Mouse (Mus musculus): ENCODE results near the gene Olfr221. TPM values are rescaled to one million over a fixed set of nuclear protein-coding genes. Genes with fewer than 3 reads are reported as not detected.

The Olfr221 gene
- total RNA-seq, 2 experiments from 2014 or later: not detected

GRCm38 (mm10) chr14:52006241-52006640 is 36.0 kb downstream of the Olfr221 start:
- ATAC-seq (replicated peaks; ENCODE audit: poor library complexity): 0 out of 2 replicates have a peak, but pooled peaks have one; percentile 21

GRCm38 (mm10) chr14:52005616-52006015 is 36.6 kb downstream of the Olfr221 start:
- no peak for ATAC-seq (replicated peaks; ENCODE audit: poor library complexity)

GRCm38 (mm10) chr14:52005141-52005540 is 37.1 kb downstream of the Olfr221 start:
- ATAC-seq (replicated peaks; ENCODE audit: poor library complexity): no peak

- ATAC-seq (replicated peaks; ENCODE audit: poor library complexity): peak; percentile 45
Measured at GRCm38 (mm10) chr14:52003981-52004495, 38.2 kb downstream of the Olfr221 start.

GRCm38 (mm10) chr14:51997483-51997882 is 44.8 kb downstream of the Olfr221 start:
- no peak for ATAC-seq (replicated peaks; ENCODE audit: poor library complexity)

GRCm38 (mm10) chr14:51996866-51997265 is 45.4 kb downstream of the Olfr221 start:
- no peak for ATAC-seq (replicated peaks; ENCODE audit: poor library complexity)

- peak; percentile 45 for ATAC-seq (replicated peaks; ENCODE audit: poor library complexity)
Measured at GRCm38 (mm10) chr14:51996231-51996841, 45.9 kb downstream of the Olfr221 start.

- ATAC-seq (replicated peaks; ENCODE audit: poor library complexity): peak; percentile 86
Measured at GRCm38 (mm10) chr14:51995219-51995871, 46.9 kb downstream of the Olfr221 start.

- ATAC-seq (replicated peaks; ENCODE audit: poor library complexity): no peak
Measured at GRCm38 (mm10) chr14:51994453-51994852, 47.8 kb downstream of the Olfr221 start.

GRCm38 (mm10) chr14:51989461-51989970 is 52.7 kb downstream of the Olfr221 start:
- peak; percentile 42 for ATAC-seq (replicated peaks; ENCODE audit: poor library complexity)

GRCm38 (mm10) chr14:51988731-51989130 is 53.5 kb downstream of the Olfr221 start:
- ATAC-seq (replicated peaks; ENCODE audit: poor library complexity): no peak

GRCm38 (mm10) chr14:51987177-51987576 is 55.1 kb downstream of the Olfr221 start:
- ATAC-seq (replicated peaks; ENCODE audit: poor library complexity): peak; percentile 42

GRCm38 (mm10) chr14:51986153-51986505 is 56.1 kb downstream of the Olfr221 start:
- ATAC-seq (replicated peaks; ENCODE audit: poor library complexity): peak; percentile 18

- ATAC-seq (replicated peaks; ENCODE audit: poor library complexity): peak; percentile 23
Measured at GRCm38 (mm10) chr14:51985301-51986152, 56.7 kb downstream of the Olfr221 start.

- ATAC-seq (replicated peaks; ENCODE audit: poor library complexity): peak; percentile 22
Measured at GRCm38 (mm10) chr14:51984247-51985231, 57.7 kb downstream of the Olfr221 start, which contains the start of gene Arhgef40. TSS of gene Arhgef40 (plus strand) at chr14:51984719.

Other genes with a start within 250 kb of the Olfr221 start
- gene AY358078, start 242.4 kb downstream of the Olfr221 start, total RNA-seq (2015): not detected in 2 replicates
- not detected in 2 replicates for gene AY358078, start 242.4 kb downstream of the Olfr221 start, total RNA-seq (2017)
- gene Ear6, start 188.8 kb downstream of the Olfr221 start, total RNA-seq (2015): 5.8 and 12.8 TPM in 2 replicates
- gene Ear6, start 188.8 kb downstream of the Olfr221 start, total RNA-seq (2017): 7.5 and 19.0 TPM in 2 replicates
- gene Mettl17, start 157.6 kb downstream of the Olfr221 start, total RNA-seq (2015): 6.7 and 10.1 TPM in 2 replicates
- gene Mettl17, start 157.6 kb downstream of the Olfr221 start, total RNA-seq (2017): 14.7 and 15.5 TPM in 2 replicates
- gene Slc39a2, start 149.6 kb downstream of the Olfr221 start, total RNA-seq (2015): 0.10 and 0.34 TPM in 2 replicates
- gene Slc39a2, start 149.6 kb downstream of the Olfr221 start, total RNA-seq (2017): 0.17 TPM in 1 of 2 replicates, not detected in the other
- 8.9 and 10.4 TPM in 2 replicates for gene Ndrg2, start 128.3 kb downstream of the Olfr221 start, total RNA-seq (2015)
- 7.0 and 15.6 TPM in 2 replicates for gene Ndrg2, start 128.3 kb downstream of the Olfr221 start, total RNA-seq (2017)
- gene Tppp2, start 124.0 kb downstream of the Olfr221 start, total RNA-seq (2015): not detected in 2 replicates
- not detected in 2 replicates for gene Tppp2, start 124.0 kb downstream of the Olfr221 start, total RNA-seq (2017)
- gene Rnase13, start 119.7 kb downstream of the Olfr221 start, total RNA-seq (2015): not detected in 2 replicates
- not detected in 2 replicates for gene Rnase13, start 119.7 kb downstream of the Olfr221 start, total RNA-seq (2017)
- gene Arhgef40, start 57.7 kb downstream of the Olfr221 start, total RNA-seq (2015): 3.0 and 9.1 TPM in 2 replicates
- 5.0 and 15.2 TPM in 2 replicates for gene Arhgef40, start 57.7 kb downstream of the Olfr221 start, total RNA-seq (2017)
- gene Tmem253, start 26.8 kb downstream of the Olfr221 start, total RNA-seq (2015): 0.30 TPM in 1 of 2 replicates, not detected in the other
- not detected in 2 replicates for gene Tmem253, start 26.8 kb downstream of the Olfr221 start, total RNA-seq (2017)
- gene Zfp219, start 21.7 kb downstream of the Olfr221 start, total RNA-seq (2015): 6.5 and 8.5 TPM in 2 replicates
- 8.2 and 15.1 TPM in 2 replicates for gene Zfp219, start 21.7 kb downstream of the Olfr221 start, total RNA-seq (2017)
- gene Hnrnpc, start 61.6 kb upstream of the Olfr221 start, total RNA-seq (2015): 353 and 414 TPM in 2 replicates
- gene Hnrnpc, start 61.6 kb upstream of the Olfr221 start, total RNA-seq (2017): 560 and 665 TPM in 2 replicates
- gene Rpgrip1, start 68.2 kb upstream of the Olfr221 start, total RNA-seq (2015): 5.2 and 7.9 TPM in 2 replicates
- gene Rpgrip1, start 68.2 kb upstream of the Olfr221 start, total RNA-seq (2017): 3.3 and 7.1 TPM in 2 replicates
- 90.6 and 92.7 TPM in 2 replicates for gene Supt16, start 155.0 kb upstream of the Olfr221 start, total RNA-seq (2015)
- gene Supt16, start 155.0 kb upstream of the Olfr221 start, total RNA-seq (2017): 219 and 256 TPM in 2 replicates
- gene Chd8, start 215.3 kb upstream of the Olfr221 start, total RNA-seq (2015): 78.7 and 79.5 TPM in 2 replicates
- 43.7 and 57.7 TPM in 2 replicates for gene Chd8, start 215.3 kb upstream of the Olfr221 start, total RNA-seq (2017)
- 34.0 and 35.8 TPM in 2 replicates for gene Tox4, start 236.7 kb upstream of the Olfr221 start, total RNA-seq (2015)
- 41.2 and 43.0 TPM in 2 replicates for gene Tox4, start 236.7 kb upstream of the Olfr221 start, total RNA-seq (2017)
- 6.5 and 8.1 TPM in 2 replicates for gene Rab2b, start 237.1 kb upstream of the Olfr221 start, total RNA-seq (2015)
- gene Rab2b, start 237.1 kb upstream of the Olfr221 start, total RNA-seq (2017): 3.7 and 5.0 TPM in 2 replicates

Measured in megakaryocyte progenitor cell, adult 5-6 weeks (primary cell).